Mouse (Mus musculus): ENCODE measurements at regions not wholly inside any gene's neighbourhood (a gene's known extent, or its start where the extent isn't known, plus 50 kb on each side); places are given as distances from the start of the nearest gene placed in this dataset.

GRCm38 (mm10) chr5:119478331-119478730 lies 192.1 kb upstream of the Tbx3 start:
- DNase-seq (ENCODE audit: low spot score), result no peak

- no peak for DNase-seq (ENCODE audit: low spot score)
Observed at GRCm38 (mm10) chr5:119480191-119481190, 190.0 kb upstream of the Tbx3 start.

- no peak for DNase-seq (ENCODE audit: low spot score)
Observed at GRCm38 (mm10) chr5:119483706-119484105, 186.8 kb upstream of the Tbx3 start.

- DNase-seq (ENCODE audit: low spot score), result no peak
Observed at GRCm38 (mm10) chr5:119486196-119486595, 184.3 kb upstream of the Tbx3 start.

GRCm38 (mm10) chr5:119487184-119487583 lies 183.3 kb upstream of the Tbx3 start:
- no peak for DNase-seq (ENCODE audit: low spot score)

- no peak for DNase-seq (ENCODE audit: low spot score)
Observed at GRCm38 (mm10) chr5:119497501-119497900, 173.0 kb upstream of the Tbx3 start.

- DNase-seq (ENCODE audit: low spot score), result no peak
Observed at GRCm38 (mm10) chr5:119498431-119498830, 172.0 kb upstream of the Tbx3 start.

- no peak for DNase-seq (ENCODE audit: low spot score)
Observed at GRCm38 (mm10) chr5:119507709-119508108, 162.8 kb upstream of the Tbx3 start.

GRCm38 (mm10) chr5:119518506-119519252 lies 151.8 kb upstream of the Tbx3 start:
- DNase-seq (ENCODE audit: low spot score), result no peak

- DNase-seq (ENCODE audit: low spot score), result no peak
Observed at GRCm38 (mm10) chr5:119524171-119524570, 146.3 kb upstream of the Tbx3 start.

GRCm38 (mm10) chr5:119525960-119526359 lies 144.5 kb upstream of the Tbx3 start:
- DNase-seq (ENCODE audit: low spot score), result no peak

GRCm38 (mm10) chr5:119530009-119530408 lies 140.5 kb upstream of the Tbx3 start:
- no peak for DNase-seq (ENCODE audit: low spot score)

- no peak for DNase-seq (ENCODE audit: low spot score)
Observed at GRCm38 (mm10) chr5:119534946-119535345, 135.5 kb upstream of the Tbx3 start.

GRCm38 (mm10) chr5:119542836-119543235 lies 127.6 kb upstream of the Tbx3 start:
- no peak for DNase-seq (ENCODE audit: low spot score)

GRCm38 (mm10) chr5:119543716-119544115 lies 126.8 kb upstream of the Tbx3 start:
- DNase-seq (ENCODE audit: low spot score), result no peak

GRCm38 (mm10) chr5:119544681-119545080 lies 125.8 kb upstream of the Tbx3 start:
- DNase-seq (ENCODE audit: low spot score), result peak; percentile 16

GRCm38 (mm10) chr5:119547070-119547469 lies 123.4 kb upstream of the Tbx3 start:
- DNase-seq (ENCODE audit: low spot score), result no peak

- no peak for DNase-seq (ENCODE audit: low spot score)
Observed at GRCm38 (mm10) chr5:119550916-119551315, 119.6 kb upstream of the Tbx3 start.

- DNase-seq (ENCODE audit: low spot score), result no peak
Observed at GRCm38 (mm10) chr5:119553469-119553868, 117.0 kb upstream of the Tbx3 start.

- DNase-seq (ENCODE audit: low spot score), result no peak
Observed at GRCm38 (mm10) chr5:119557071-119557470, 113.4 kb upstream of the Tbx3 start.

- no peak for DNase-seq (ENCODE audit: low spot score)
Observed at GRCm38 (mm10) chr5:119559696-119560095, 110.8 kb upstream of the Tbx3 start.

GRCm38 (mm10) chr5:119560392-119560791 lies 110.1 kb upstream of the Tbx3 start:
- DNase-seq (ENCODE audit: low spot score), result no peak

Data from gastrocnemius, adult 18-20 months (tissue).